Mouse (Mus musculus): ENCODE measurements at regions not wholly inside any gene's neighbourhood (a gene's known extent, or its start where the extent isn't known, plus 50 kb on each side); places are given as distances from the start of the nearest gene placed in this dataset.

DNA sequence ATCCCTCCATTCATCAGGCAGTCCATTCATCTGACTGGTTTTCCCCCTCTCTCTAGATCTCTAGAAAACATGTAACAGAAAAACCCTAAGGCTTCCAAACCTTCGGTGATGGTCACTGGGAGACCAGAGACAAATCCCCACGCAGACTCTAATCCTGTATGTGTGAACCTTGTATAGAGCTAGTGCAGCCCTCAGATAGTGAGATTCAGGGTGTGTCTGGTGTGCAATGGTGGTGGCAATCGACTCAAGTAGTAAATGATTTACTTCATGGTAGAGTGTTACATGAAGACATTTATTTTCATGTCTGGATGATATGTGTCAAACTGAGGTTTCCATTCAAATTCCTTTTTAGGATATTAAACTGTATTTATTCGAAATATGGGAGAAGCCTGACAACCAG, 147.4 kb downstream of the Irs2 start:
- Histone ChIP-seq H3K4me3 (no peak overlapping the region), H3K27me3 (0 out of 2 replicates have a peak, but pooled peaks cover 6% of the 10 kb centered on the region), H3K36me3 (no peaks in the 10 kb centered on the region), H3K9ac (no peak overlapping the region), H3K27ac (no peak overlapping the region), H3K9me3 (no peaks in the 10 kb centered on the region), H3K4me1 (replicated peaks) (peaks cover 23% of the 10 kb centered on the region), H3K4me2 (no peak overlapping the region)
- 91% methylated on average over 4 of the region's 4 CpGs for WGBS
- ATAC-seq (ENCODE audit: low FRiP score) = no peak

DNA sequence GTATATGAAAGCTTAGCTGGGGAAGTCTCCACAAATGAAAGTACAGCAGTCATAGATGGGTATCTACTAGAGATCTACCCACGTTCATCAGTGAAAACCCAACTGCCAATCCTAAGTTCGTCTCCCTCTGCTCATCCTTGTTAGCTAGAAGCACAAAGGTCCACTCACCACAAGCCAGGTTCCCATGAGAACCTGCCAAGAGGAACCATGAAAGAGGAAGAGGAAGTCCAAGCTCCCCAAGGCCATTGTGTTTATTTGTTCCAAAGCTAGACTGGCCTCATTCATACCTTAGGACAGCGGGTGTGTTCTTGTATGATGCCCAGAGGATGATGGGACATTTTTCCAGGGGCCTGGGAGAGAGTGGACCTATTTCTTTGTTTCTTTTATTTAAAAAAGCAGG, 150.4 kb downstream of the Irs2 start:
- Histone ChIP-seq H3K9ac (no peak overlapping the region), H3K27ac (no peak overlapping the region), H3K4me3 (no peak overlapping the region), H3K4me1 (replicated peaks) (peaks cover 16% of the 10 kb centered on the region), H3K4me2 (no peak overlapping the region), H3K9me3 (no peaks in the 10 kb centered on the region), H3K36me3 (no peaks in the 10 kb centered on the region), H3K27me3 (0 out of 2 replicates have a peak, but pooled peaks cover 6% of the 10 kb centered on the region)
- no peak for ATAC-seq (ENCODE audit: low FRiP score)
- WGBS = 92% methylated on average over 3 of the region's 3 CpGs

DNA sequence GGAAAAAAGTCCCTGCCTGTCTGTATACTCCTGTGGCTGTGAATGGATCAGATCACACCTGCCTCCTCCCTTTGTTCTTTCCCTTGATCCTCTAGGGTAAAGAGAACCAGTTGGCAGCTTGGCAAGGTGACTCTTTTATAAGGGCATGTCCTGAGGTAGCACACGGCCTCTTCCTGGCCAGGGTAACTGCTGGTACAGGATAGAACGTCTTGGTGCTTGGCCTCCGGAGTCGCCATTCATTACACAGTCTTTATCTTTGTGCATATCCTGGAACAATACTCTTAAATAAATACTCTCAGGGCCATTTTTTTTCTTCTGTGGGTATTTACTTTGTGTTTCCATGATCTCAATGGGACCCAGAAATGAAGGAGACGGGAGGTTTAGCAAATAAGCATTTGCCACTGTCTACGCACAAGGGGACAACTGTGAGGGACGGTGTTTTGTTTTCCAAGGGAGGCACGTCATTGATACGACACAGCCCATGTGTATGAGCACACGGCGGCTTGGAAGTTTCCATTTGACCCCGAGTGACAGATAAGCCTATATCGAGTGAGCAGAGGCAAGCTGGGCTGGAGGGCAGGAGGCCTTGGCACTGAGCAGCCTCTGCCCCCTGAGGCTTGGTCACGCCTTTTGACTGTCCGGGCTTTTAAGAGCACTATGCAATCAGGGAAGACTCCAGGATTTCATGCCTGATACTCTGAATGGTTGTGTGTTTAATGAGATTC, 151.1 kb downstream of the Irs2 start:
- 37% methylated on average over 15 of the region's 15 CpGs for WGBS
- Histone ChIP-seq H3K9ac (no peak overlapping the region), H3K4me3 (no peak overlapping the region), H3K27ac (no peak overlapping the region), H3K4me1 (replicated peaks) (peaks cover 16% of the 10 kb centered on the region), H3K27me3 (0 out of 2 replicates have a peak, but pooled peaks cover 6% of the 10 kb centered on the region), H3K9me3 (no peaks in the 10 kb centered on the region), H3K36me3 (no peaks in the 10 kb centered on the region), H3K4me2 (no peak overlapping the region)
- ATAC-seq (ENCODE audit: low FRiP score) = no peak

DNA sequence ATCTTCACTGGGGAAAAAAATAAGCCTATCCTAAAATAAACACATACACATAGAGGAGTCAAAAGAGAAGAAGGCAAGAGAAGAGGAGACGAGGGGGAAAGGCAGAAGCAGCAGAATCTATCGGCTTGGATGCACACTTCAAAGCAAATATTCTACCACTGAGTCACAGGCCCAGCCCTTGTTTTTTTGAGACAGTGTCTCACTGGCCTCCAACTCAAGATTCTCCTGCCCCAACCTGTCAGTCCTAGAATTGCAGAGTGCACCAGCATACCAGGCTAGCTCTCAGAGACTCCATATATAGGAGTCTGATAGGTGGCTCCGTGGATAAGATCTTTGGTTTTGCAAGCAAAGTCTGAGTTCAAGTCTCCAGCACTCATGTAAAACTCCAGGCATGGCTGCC, 152.6 kb downstream of the Irs2 start:
- no peak overlapping the region for H3K9ac ChIP-seq
- H3K27me3 ChIP-seq = no peaks in the 10 kb centered on the region
- ATAC-seq (ENCODE audit: low FRiP score) = no peak
- no peaks in the 10 kb centered on the region for H3K36me3 ChIP-seq
- H3K4me1 ChIP-seq (replicated peaks) = peaks cover 16% of the 10 kb centered on the region
- no peak overlapping the region for H3K4me2 ChIP-seq
- no peaks in the 10 kb centered on the region for H3K9me3 ChIP-seq
- no peak overlapping the region for H3K4me3 ChIP-seq
- 90% methylated on average over 3 of the region's 3 CpGs for WGBS
- H3K27ac ChIP-seq = no peak overlapping the region

DNA sequence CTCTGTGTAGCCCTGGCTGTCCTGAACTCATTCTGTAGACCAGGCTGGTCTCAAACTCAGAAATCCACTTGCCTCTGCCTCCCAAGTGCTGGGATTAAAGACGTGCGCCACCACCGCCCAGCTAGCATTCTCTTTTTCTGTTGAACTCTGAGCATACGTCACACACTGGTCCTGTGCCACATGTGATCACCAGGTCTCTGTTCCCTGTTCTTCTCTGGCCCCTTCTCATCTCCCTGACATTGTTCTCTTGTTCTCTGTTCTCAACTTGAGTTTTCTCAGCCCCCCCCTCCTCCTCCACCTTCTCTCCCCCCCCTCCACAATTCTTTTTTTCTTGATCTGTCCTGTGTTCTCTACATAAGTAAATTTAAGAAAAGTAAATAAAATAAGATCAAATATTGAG, 153.1 kb downstream of the Irs2 start:
- Histone ChIP-seq H3K9me3 (no peaks in the 10 kb centered on the region), H3K4me2 (no peak overlapping the region), H3K4me3 (no peak overlapping the region), H3K27me3 (no peaks in the 10 kb centered on the region), H3K4me1 (replicated peaks) (peaks cover 16% of the 10 kb centered on the region), H3K36me3 (no peaks in the 10 kb centered on the region), H3K9ac (no peak overlapping the region), H3K27ac (no peak overlapping the region)
- 93% methylated on average over 4 of the region's 4 CpGs for WGBS
- ATAC-seq (ENCODE audit: low FRiP score) = no peak

DNA sequence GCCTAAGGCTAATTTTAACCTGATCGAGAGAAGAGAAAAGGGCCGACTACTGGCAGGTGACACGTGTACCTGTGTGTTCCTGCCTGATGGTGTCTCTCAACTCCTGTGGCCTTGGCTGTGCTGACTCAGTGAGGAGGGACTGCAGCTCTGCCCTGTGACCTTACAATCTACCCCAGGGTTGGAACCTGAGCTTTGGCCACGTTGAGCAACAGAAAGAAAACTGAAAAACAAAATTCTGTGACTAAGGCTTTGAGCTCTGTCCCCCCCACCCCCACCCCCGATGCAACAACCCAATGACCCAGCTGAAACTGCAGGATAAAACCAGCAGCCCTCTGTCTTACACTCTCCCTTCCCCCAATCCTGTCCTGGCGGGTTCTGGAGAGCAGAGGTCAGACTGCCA, 153.7 kb downstream of the Irs2 start:
- Histone ChIP-seq H3K4me3 (no peak overlapping the region), H3K4me2 (no peak overlapping the region), H3K27ac (no peak overlapping the region), H3K36me3 (no peaks in the 10 kb centered on the region), H3K4me1 (replicated peaks) (peaks cover 16% of the 10 kb centered on the region), H3K9me3 (no peaks in the 10 kb centered on the region), H3K9ac (no peak overlapping the region), H3K27me3 (no peaks in the 10 kb centered on the region)
- 62% methylated on average over 6 of the region's 6 CpGs for WGBS
- no peak for ATAC-seq (ENCODE audit: low FRiP score)

DNA sequence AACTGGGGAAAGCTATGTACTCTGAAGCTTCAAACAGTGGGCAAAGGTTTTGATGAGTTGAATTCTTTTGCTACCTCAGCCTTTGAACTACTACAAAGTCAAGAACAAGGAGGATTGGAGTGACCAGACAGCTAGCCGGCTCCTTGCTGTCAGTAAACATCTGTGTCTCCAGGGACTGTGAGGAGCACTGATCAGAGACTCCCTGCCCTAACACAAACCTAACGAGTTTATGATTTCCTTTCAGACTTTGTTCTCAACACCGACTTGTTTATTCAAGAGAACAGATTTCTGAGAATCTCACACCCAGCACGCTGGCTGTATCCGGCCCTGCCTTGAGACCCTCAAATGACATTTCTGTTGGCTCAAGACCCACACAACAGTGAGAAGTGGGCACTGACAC, 154.4 kb downstream of the Irs2 start:
- Histone ChIP-seq H3K9ac (no peak overlapping the region), H3K27ac (no peak overlapping the region), H3K27me3 (no peaks in the 10 kb centered on the region), H3K4me2 (no peak overlapping the region), H3K36me3 (no peaks in the 10 kb centered on the region), H3K4me3 (no peak overlapping the region), H3K9me3 (no peaks in the 10 kb centered on the region), H3K4me1 (replicated peaks) (peaks cover 16% of the 10 kb centered on the region)
- 77% methylated on average over 5 of the region's 5 CpGs for WGBS
- no peak for ATAC-seq (ENCODE audit: low FRiP score)

DNA sequence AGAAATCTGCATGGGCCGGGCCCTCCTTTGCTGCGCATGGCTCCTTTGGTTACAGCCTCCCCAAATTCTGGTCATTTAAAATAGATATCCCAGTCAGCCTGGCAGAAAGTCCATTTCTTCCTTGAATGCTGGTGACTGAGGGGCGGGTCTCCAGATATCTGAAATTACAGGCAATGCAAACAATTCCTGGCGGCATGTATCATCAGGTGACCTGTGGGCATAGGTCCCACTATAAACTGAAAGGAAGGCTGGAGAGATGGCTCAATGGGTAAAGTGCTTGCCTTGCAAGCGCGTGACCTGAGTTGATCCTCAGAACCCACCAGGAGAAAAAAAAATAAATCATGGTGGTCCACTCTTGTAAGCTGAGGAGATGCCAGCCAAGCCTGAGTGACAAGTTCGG, 158.3 kb downstream of the Irs2 start:
- Histone ChIP-seq H3K4me2 (no peak overlapping the region), H3K9me3 (no peaks in the 10 kb centered on the region), H3K36me3 (no peaks in the 10 kb centered on the region), H3K9ac (no peak overlapping the region), H3K27ac (no peak overlapping the region), H3K4me1 (replicated peaks) (no peaks in the 10 kb centered on the region), H3K27me3 (no peaks in the 10 kb centered on the region), H3K4me3 (no peak overlapping the region)
- WGBS = 91% methylated on average over 7 of the region's 7 CpGs
- no peak for ATAC-seq (ENCODE audit: low FRiP score)

DNA sequence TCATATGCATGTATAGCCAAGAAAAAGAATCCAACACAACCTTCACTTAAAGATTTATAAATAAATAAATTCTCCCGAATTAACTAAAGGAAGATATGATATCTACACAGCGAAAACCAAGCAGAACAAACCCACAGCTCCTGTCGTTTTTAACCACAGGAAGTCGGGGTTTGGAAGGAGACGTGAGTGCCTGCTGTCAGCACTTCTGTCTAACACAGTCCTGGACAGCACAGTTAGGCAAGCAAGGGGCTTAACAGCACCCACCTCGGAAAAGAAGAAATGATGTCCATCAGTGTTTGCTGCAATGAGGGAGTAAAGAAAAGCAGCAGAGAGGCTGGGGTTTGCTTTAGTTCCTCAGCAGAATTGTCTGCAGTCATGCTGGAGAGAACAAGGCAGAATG, 162.7 kb downstream of the Irs2 start:
- H3K9me3 ChIP-seq = no peaks in the 10 kb centered on the region
- no peak overlapping the region for H3K27ac ChIP-seq
- H3K4me3 ChIP-seq = no peak overlapping the region
- no peaks in the 10 kb centered on the region for H3K36me3 ChIP-seq
- no peak overlapping the region for H3K4me2 ChIP-seq
- no peak for ATAC-seq (ENCODE audit: low FRiP score)
- 64% methylated on average over 6 of the region's 6 CpGs for WGBS
- peaks cover 7% of the 10 kb centered on the region; the same call in 1 of the 2 replicates for H3K4me1 ChIP-seq (replicated peaks)
- H3K27me3 ChIP-seq = no peaks in the 10 kb centered on the region
- no peak overlapping the region for H3K9ac ChIP-seq

DNA sequence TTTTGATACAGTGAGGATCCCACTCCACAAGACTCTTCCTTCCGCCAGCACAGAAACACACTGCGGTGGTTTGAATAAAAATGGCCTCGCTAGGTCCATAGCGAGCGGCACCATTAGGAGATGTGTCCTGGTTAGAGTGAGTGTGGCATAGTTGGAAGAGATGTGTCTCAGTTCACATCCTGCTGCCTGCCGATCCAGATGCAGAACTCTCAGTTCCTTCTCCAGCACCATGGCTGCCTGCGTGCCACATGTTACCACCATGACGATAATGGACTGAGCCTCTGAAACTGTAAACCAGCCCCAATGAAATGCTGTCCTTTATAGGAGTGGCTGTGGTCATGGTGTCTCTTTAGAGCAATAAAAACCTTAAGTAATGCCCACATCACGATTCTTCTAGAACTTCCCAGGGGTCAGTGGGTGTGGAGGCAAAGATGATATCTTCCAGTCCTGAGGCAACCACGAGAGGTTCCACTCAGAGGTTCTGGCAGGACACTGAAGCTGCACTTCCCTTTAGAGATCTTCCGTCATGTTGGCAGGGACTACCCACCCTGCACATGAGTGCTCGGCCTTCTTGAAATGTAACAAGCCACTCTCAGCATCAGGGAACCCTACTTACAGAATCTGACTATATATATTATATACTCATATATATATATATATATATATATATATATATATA, 167.3 kb downstream of the Irs2 start:
- no peak overlapping the region for H3K27ac ChIP-seq
- H3K4me2 ChIP-seq = no peak overlapping the region
- no peak overlapping the region for H3K4me3 ChIP-seq
- H3K4me1 ChIP-seq (replicated peaks) = peaks cover 13% of the 10 kb centered on the region; the same call in 1 of the 2 replicates
- 93% methylated on average over 12 of the region's 12 CpGs for WGBS
- 0 out of 2 replicates have a peak, but pooled peaks cover 2% of the 10 kb centered on the region for H3K27me3 ChIP-seq
- H3K36me3 ChIP-seq = no peaks in the 10 kb centered on the region
- no peak overlapping the region for H3K9ac ChIP-seq
- no peaks in the 10 kb centered on the region for H3K9me3 ChIP-seq
- ATAC-seq (ENCODE audit: low FRiP score) = no peak

DNA sequence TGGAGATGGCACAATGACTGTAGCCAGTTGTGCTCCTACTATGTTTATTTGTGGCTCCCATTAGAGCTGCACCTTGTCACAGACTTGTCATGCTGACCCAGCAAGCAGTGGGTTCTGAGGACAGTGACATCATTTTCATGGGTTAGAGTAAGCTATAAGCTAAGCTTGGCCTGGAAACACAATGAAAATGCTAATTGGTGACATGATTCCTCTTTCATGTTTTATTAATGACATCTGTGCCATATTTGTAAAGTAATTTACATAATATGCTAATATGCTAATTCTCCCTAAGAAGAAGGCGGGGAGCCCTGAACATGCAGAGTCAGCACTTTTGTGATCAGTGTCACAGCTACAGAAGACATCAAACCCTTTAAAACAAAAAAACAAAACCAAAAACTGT, 168.2 kb downstream of the Irs2 start:
- Histone ChIP-seq H3K27ac (peak overlapping the region; percentile 35; the same call in 1 of the 2 replicates), H3K36me3 (no peaks in the 10 kb centered on the region), H3K4me3 (no peak overlapping the region), H3K4me2 (no peak overlapping the region), H3K9ac (no peak overlapping the region), H3K27me3 (0 out of 2 replicates have a peak, but pooled peaks cover 2% of the 10 kb centered on the region), H3K9me3 (no peaks in the 10 kb centered on the region), H3K4me1 (replicated peaks) (peaks cover 13% of the 10 kb centered on the region; the same call in 1 of the 2 replicates)
- peak; percentile 66; the same call in 1 of the 2 replicates for ATAC-seq (ENCODE audit: low FRiP score)
- 39% methylated on average over 1 of the region's 1 CpGs for WGBS

DNA sequence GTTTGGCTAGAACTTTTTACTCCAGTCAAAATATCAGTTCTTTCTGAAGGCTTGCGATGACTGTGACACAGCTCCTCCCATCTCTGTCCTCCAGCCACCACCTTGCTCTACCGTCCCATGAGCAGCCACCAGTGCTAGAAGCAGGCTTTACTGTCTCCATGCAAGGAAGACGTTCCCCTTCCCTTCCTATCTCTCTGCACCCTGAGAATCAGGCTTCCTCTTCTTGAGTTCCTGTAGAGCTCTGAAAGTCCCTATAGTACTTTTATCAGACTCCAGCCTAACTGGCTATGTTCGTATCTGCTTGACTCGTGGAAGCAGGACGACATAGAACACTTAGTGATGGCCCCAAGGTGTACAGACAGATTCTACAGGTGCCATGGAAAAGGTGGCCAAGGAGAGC, 173.2 kb downstream of the Irs2 start:
- WGBS = 91% methylated on average over 6 of the region's 6 CpGs
- H3K27ac ChIP-seq = no peak overlapping the region
- H3K4me3 ChIP-seq = no peak overlapping the region
- no peak overlapping the region for H3K4me2 ChIP-seq
- H3K27me3 ChIP-seq = 0 out of 2 replicates have a peak, but pooled peaks cover 2% of the 10 kb centered on the region
- 0 out of 2 replicates have a peak, but pooled peaks cover 7% of the 10 kb centered on the region for H3K4me1 ChIP-seq (replicated peaks)
- no peak for ATAC-seq (ENCODE audit: low FRiP score)
- no peaks in the 10 kb centered on the region for H3K9me3 ChIP-seq
- no peak overlapping the region for H3K9ac ChIP-seq
- no peaks in the 10 kb centered on the region for H3K36me3 ChIP-seq

DNA sequence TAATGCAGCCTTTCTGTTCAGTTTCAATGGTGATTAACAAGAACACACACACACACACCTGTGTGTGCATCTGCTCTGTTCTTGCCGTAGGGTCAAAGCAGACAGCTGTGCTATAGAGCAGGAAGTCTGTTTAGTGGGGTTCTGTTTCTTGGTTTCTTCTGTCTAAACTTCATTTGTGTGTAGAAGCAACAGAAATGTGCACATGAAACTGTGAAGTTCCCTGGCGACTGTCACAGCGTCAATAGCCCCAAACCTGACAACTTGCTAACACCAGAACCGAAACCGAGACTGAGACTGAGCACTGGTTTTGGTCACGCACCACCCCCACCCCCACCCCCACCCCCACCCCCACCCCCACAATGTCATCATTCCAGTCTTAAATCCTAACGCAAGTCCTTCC, 176.4 kb downstream of the Irs2 start:
- Histone ChIP-seq H3K9ac (no peak overlapping the region), H3K4me1 (replicated peaks) (no peaks in the 10 kb centered on the region), H3K27ac (no peak overlapping the region), H3K36me3 (no peaks in the 10 kb centered on the region), H3K27me3 (0 out of 2 replicates have a peak, but pooled peaks cover 4% of the 10 kb centered on the region), H3K9me3 (no peaks in the 10 kb centered on the region), H3K4me2 (no peak overlapping the region), H3K4me3 (no peak overlapping the region)
- no peak for ATAC-seq (ENCODE audit: low FRiP score)
- WGBS = 91% methylated on average over 7 of the region's 7 CpGs

Data from hindbrain, embryonic 13.5 days (tissue).